Mouse (Mus musculus) gastrocnemius, adult 18-20 months (tissue): ENCODE results near the gene Rap1gap2. TPM values are rescaled to one million over a fixed set of nuclear protein-coding genes. Genes with fewer than 3 reads are reported as not detected.

ENCODE experiments used
- DNase-seq: peaks from one replicate; pipeline ENCODE4 v3.0.0; 2021; ENCODE audit warnings: low spot score
- total RNA-seq, 2 experiments: library from RNA; stranded (reverse); gene quantifications; 2 replicates each; pipeline ENCODE4 v1.2.3; 2021

Gene Rap1gap2
- total RNA-seq, 2 experiments from 2014 or later = 5.1 to 6.7 TPM

DNA sequence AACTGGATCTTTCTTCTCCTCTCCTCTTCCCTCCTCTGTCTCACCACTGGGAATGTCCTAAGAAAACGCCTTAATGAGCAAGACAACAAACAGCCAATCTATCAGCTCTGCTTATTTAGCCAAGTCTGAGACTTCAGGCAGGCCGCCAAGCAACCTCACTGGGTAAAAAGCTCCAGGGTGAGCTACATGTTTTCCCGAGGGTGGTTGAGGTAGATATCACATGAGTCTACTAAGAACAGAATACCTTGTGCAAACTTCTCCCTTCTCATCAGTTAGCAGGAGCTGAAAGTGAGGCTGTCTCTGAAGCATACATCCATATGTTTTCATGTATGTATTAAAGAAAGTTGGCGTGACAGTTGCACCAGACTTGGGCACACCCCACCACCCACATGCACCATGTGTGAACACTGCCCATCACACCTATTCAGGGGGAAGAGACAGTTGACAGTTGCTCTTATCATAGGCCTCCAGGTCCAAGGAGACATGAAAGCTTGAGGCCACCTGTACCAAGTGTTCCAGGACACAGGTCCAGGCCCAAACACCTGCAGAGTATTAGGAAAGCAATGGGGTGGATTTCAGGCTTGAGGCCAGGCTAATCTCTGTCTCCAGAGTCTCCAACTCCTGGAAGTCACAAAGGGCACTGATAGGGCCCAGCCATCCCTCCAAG is 35.8 kb downstream of the Rap1gap2 start:
- no peak for DNase-seq

GRCm38 (mm10) chr11:74572459-74573061 is 38.2 kb downstream of the Rap1gap2 start:
- peak; percentile 15 for DNase-seq

DNA sequence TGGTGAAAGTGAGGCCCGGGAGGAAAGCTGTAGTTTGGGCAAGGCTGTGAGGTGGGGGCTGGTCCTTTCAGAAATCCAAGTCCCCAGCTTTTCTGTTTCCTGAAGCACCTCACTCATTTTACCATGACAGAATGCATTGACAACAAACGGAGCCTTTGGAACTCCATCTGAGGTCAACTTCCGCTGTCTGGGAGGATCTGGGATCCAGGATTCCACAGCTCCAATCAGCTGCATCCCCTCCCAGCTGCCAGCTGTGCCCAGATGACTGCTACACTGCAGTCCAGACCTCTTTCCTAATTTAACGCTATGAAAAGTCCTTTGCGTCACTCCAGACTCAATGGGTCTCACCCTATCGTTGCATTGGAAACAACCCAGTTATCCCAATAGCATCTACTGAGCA is 41.0 kb downstream of the Rap1gap2 start:
- DNase-seq = no peak

- DNase-seq = no peak
These were observed 42.3 kb downstream of the Rap1gap2 start for GRCm38 (mm10) chr11:74568463-74568862.

DNA sequence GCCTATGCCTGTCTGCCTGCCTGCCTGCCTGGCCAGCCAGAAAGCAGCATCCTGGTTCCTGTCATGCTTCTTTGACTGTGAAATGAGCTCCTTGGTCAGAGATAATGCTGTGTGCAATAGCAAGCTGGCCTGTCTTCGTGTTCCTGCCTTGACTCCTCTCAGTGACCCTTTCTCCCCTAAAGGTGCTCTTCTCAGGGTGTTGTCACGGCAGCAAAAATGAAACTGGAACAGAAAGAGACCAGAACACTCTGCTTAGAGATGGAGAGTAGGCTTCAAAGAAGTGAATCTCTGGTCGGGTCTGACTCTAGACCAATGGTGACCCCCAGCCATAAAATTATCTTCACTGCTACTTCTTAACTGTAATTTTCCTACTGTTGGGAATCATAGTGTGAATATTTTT is 42.7 kb downstream of the Rap1gap2 start:
- DNase-seq = no peak

GRCm38 (mm10) chr11:74566326-74566874 is 44.3 kb downstream of the Rap1gap2 start:
- no peak for DNase-seq

- no peak for DNase-seq
These were observed 49.3 kb downstream of the Rap1gap2 start for GRCm38 (mm10) chr11:74561392-74561791.

GRCm38 (mm10) chr11:74560600-74561227 is 50.0 kb downstream of the Rap1gap2 start:
- no peak for DNase-seq

DNA sequence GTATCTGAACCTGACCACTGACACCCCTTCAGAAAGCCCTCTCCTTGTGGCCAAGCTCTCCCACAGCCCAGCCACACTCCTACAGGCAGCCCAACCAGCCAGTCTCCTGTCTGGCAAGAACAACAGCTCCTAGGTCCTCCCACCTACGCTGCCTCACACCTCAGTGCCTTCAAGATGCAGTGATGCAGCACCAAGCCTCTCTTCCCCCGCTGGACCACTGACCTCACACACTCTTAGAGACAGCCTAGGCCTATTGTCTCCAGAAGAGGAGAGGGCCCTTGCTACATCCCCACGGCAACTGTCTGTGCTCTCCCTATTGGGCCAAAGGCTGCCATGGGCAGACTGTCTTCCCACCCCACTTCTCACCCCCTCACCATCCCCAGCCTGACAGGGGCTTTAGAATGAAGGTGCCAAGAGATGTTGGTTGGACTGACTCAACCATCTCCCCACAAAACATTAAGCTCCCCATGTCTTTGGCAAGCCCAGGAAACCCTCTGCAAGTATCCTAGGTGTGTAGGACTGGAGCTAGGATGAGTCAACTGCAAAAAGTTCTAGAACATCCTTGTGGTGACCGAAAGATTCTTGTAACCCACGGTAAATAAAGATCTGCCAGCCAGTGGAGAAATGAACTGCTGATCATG is 50.8 kb downstream of the Rap1gap2 start:
- no peak for DNase-seq

DNA sequence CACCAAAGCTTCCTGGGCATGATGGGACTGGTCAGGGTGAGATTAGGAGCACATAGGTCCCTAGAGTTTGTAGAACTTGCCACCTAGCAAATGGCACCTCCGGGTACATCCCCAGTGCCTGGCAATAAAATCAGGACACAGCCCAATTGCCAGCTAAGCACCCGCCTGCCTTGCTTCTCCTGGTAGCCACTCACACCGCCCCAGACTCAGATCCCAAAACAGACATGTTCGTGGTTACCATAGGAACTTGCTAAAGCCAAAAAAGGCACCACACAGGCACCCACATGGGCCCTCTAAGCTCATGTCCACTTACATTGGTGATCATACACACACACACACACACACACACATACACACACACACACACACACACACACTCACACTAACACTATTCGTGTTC is 51.8 kb downstream of the Rap1gap2 start:
- no peak for DNase-seq

- DNase-seq = no peak
These were observed 53.1 kb downstream of the Rap1gap2 start for GRCm38 (mm10) chr11:74557456-74558230.

- peak; percentile 10 for DNase-seq
These were observed 54.9 kb downstream of the Rap1gap2 start for GRCm38 (mm10) chr11:74555716-74556374.

DNA sequence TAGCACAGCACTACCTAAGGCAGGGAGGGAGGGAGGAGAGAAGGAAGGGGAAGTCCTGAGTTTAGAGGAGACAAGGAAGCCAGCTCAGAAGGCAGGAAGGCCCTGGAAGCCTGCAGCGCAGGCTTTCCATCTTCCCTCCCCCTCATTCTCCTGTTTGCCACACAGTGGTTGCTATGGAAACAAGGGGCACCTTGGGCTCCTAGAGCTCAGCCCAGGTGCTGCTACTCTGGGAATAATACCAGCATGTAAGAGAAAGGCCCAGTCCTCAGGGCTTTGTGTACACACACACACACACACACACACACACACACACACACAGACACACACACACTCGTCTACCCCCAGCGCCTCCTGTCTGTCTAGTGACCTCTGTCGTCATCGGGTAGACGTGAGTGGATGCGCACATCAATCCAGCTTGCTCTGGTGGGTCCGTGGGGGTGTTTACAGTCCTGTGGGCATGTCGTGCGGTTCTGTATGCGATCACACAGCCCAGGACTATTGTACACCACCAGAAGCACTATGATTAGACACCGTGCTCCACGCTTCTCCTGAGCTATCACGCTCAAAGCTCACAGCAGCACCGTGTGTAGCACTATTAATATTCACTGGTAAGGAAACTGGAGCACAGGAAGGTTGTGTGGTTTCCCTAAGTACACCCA is 55.9 kb downstream of the Rap1gap2 start:
- DNase-seq = no peak

- no peak for DNase-seq
These were observed 59.1 kb downstream of the Rap1gap2 start for GRCm38 (mm10) chr11:74551568-74551967.

DNA sequence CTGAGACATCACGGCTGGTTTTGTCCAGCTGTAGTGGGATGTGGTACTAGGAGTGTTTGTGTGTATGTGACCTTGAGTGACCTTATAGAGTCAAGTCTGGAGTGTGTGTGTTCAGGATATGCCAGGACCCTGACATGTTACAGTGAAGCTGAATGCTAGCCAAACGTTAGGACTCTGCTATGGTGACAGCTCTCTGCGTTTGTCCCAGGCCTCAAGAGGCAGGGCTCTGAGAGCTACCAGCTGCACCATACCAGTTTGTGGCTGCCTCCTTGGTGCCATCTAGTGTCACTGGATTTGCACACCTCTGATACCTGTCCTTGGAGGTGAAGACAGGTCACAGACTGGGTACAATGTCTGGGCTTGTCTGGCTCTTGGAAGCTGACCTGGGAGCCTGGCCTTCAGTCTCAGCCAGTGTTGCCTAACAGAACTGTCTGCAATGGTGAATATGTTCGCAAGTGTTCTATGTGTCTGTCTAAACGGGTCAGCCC is 60.1 kb downstream of the Rap1gap2 start:
- no peak for DNase-seq

GRCm38 (mm10) chr11:74548781-74549382 is 61.8 kb downstream of the Rap1gap2 start:
- no peak for DNase-seq

DNA sequence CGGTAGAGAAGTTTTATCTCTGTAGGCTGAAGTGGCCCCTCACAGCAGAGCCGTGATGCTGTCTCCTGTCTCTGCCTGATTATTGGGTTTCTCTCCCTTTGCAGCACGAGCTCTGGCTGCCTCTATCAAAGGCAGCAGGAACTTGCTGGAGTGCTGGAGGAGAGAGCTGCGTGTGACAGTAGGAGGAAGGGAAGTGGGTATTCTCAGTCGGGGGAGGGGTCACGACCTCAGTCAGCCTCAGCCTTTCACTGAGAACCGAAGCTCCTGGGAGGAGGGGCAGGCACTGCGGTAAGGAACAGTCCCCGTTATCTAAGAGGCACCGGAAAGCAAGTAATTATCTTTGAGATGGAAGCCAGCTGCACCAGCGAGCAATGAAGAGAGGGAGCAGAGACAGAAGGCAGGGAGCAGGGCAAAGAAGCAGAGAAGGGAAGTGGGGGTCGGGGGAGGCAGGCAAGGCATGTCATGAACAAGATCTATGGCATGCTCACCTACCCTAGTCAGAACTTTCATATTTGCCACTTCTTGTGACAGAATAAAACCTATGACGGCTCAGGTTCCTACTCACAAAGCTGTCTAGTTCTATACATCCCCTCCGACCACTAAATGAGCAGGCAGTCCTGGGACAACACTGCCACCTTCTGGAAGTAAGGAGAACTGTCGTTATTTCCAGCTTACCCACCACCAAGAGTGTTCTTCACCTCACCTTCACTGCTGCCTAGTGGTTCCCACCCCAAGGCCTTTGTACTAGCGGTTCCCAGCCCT is 63.6 kb downstream of the Rap1gap2 start:
- DNase-seq = peak; percentile 32

- peak; percentile 46 for DNase-seq
These were observed 64.5 kb downstream of the Rap1gap2 start for GRCm38 (mm10) chr11:74546165-74546564.

DNA sequence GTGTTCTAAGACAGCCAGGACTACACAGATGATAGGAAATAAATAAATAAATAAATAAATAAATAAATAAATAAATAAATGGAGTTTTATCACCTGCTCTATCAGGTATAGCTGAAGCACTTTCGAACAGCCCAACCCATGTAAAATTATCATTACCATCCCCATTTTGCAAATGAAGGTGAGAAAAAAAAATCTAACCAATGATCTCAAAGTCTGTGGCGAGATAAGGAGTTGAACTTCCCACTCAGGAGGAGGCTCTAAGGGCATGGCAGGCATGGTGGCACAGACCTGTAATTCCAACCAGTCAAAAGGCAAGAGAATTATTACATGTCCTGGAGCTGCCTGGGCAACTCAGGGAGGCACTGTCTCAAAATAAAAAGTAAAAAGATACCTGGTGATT is 65.2 kb downstream of the Rap1gap2 start:
- no peak for DNase-seq
